Mouse (Mus musculus) megakaryocyte, embryonic 14.5 days (primary cell): Measurements from ENCODE around the gene Efcab5.

Source experiments
- FLI1 ChIP-seq: IDR thresholded peaks from 2 replicates; pipeline ENCODE4 v1.6.1; 2012; ENCODE audit warnings: low read length, inconsistent platforms, mixed read lengths
- GATA1 ChIP-seq: IDR thresholded peaks from 3 replicates; pipeline ENCODE4 v1.6.1; 2012; ENCODE audit warnings: mixed read lengths, low read length, inconsistent platforms, borderline replicate concordance

DNA sequence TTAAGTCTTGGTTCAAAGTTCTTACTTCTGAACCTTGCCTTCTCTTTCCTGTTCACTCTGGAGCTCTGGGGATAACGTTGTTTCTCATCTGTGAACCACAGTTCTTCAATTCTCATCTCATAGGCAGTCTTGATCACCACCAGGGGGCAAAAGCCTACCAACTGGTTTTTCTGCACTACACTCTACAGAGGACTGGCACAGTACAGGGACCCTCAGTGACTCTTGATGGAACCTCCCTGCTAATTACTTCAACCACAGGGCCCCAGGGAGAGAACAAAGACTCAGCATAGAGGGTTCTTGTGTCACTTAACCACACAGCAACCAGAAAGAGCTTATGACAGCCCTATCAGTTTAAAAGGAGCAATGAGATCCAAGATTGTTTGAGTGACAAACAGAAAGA lies 26.0 kb upstream of the Efcab5 start:
- TF ChIP-seq GATA1 (no peak), FLI1 (no peak)
